Mouse (Mus musculus) embryonic facial prominence, embryonic 12.5 days (tissue): ENCODE measurements at regions not wholly inside any gene's neighbourhood (a gene's known extent, or its start where the extent isn't known, plus 50 kb on each side); places are given as distances from the start of the nearest gene placed in this dataset.

ENCODE experiments used
- ATAC-seq: fragments of 200-750 bp; cut with Nextera tagmentation; 2 replicates; pipeline ENCODE4 v1.8.0; 2017; ENCODE audit not compliant: insufficient number of reproducible peaks, insufficient read depth, low FRiP score, low TSS enrichment
- H3K27ac ChIP-seq: fragments of 300-500 bp; sonication (generic); 2 replicates; pipeline ENCODE4 v1.5.1; 2016; ENCODE audit warnings: mild to moderate bottlenecking
- H3K27me3 ChIP-seq: fragments of 300-500 bp; sonication (generic); 2 replicates; pipeline ENCODE4 v1.6.1; 2016; ENCODE audit warnings: mild to moderate bottlenecking, moderate library complexity
- H3K36me3 ChIP-seq: fragments of 300-500 bp; sonication (generic); 2 replicates; pipeline ENCODE4 v1.6.1; 2016; ENCODE audit warnings: mild to moderate bottlenecking
- H3K4me1 ChIP-seq: fragments of 300-500 bp; sonication (generic); 2 replicates; pipeline ENCODE4 v1.6.1; 2016
- H3K4me2 ChIP-seq: fragments of 300-500 bp; sonication (generic); replicated peaks from 2 replicates; pipeline ENCODE4 v1.6.1; 2016; ENCODE audit warnings: mild to moderate bottlenecking, moderate library complexity
- H3K4me3 ChIP-seq: fragments of 300-500 bp; sonication (generic); 2 replicates; pipeline ENCODE4 v1.5.1; 2016; ENCODE audit warnings: mild to moderate bottlenecking
- H3K9ac ChIP-seq: fragments of 300-500 bp; sonication (generic); 2 replicates; pipeline ENCODE4 v1.6.1; 2016; ENCODE audit warnings: mild to moderate bottlenecking, moderate library complexity
- H3K9me3 ChIP-seq: fragments of 300-500 bp; sonication (generic); 2 replicates; pipeline ENCODE4 v1.6.1; 2016; ENCODE audit warnings: mild to moderate bottlenecking, moderate library complexity
- WGBS: fragments of 180-500 bp; shearing (Covaris S2); methylation state at CpG from one replicate; pipeline ENCODE4 v1.1.7; 2016; 5-methylcytosine and 5-hydroxymethylcytosine counted together

GRCm38 (mm10) chr19:28171836-28172534, 161.0 kb upstream of the Rfx3 start:
- Histone ChIP-seq H3K27ac (no peak overlapping the region), H3K4me1 (no peaks in the 10 kb centered on the region), H3K4me3 (no peak overlapping the region), H3K36me3 (no peaks in the 10 kb centered on the region), H3K9ac (no peak overlapping the region), H3K9me3 (no peaks in the 10 kb centered on the region), H3K4me2 (no peak overlapping the region), H3K27me3 (no peaks in the 10 kb centered on the region)
- no peak for ATAC-seq
- 64% methylated on average over 11 of the region's 11 CpGs for WGBS

GRCm38 (mm10) chr19:28167451-28168165, 156.6 kb upstream of the Rfx3 start:
- Histone ChIP-seq H3K36me3 (no peaks in the 10 kb centered on the region), H3K27me3 (no peaks in the 10 kb centered on the region), H3K9me3 (no peaks in the 10 kb centered on the region), H3K4me1 (no peaks in the 10 kb centered on the region), H3K4me2 (no peak overlapping the region), H3K9ac (no peak overlapping the region), H3K27ac (no peak overlapping the region), H3K4me3 (no peak overlapping the region)
- WGBS, result 76% methylated on average over 12 of the region's 12 CpGs
- no peak for ATAC-seq

- WGBS, result 81% methylated on average over 7 of the region's 7 CpGs
- Histone ChIP-seq H3K4me1 (no peaks in the 10 kb centered on the region), H3K9ac (no peak overlapping the region), H3K4me2 (no peak overlapping the region), H3K9me3 (no peaks in the 10 kb centered on the region), H3K27me3 (no peaks in the 10 kb centered on the region), H3K4me3 (no peak overlapping the region), H3K27ac (no peak overlapping the region), H3K36me3 (no peaks in the 10 kb centered on the region)
- ATAC-seq, result no peak
Observed at GRCm38 (mm10) chr19:28166626-28167025, 155.7 kb upstream of the Rfx3 start.

GRCm38 (mm10) chr19:28165901-28166361, 155.0 kb upstream of the Rfx3 start:
- Histone ChIP-seq H3K27ac (no peak overlapping the region), H3K36me3 (no peaks in the 10 kb centered on the region), H3K27me3 (no peaks in the 10 kb centered on the region), H3K9ac (no peak overlapping the region), H3K4me3 (no peak overlapping the region), H3K4me1 (no peaks in the 10 kb centered on the region), H3K4me2 (peak overlapping the region; percentile 19; the same call in 1 of the 2 replicates), H3K9me3 (no peaks in the 10 kb centered on the region)
- WGBS, result 45% methylated on average over 15 of the region's 15 CpGs
- ATAC-seq, result peak; percentile 75; the same call in 1 of the 2 replicates

- Histone ChIP-seq H3K4me3 (no peak overlapping the region), H3K36me3 (no peaks in the 10 kb centered on the region), H3K4me2 (no peak overlapping the region), H3K4me1 (no peaks in the 10 kb centered on the region), H3K27ac (no peak overlapping the region), H3K9me3 (no peaks in the 10 kb centered on the region), H3K27me3 (no peaks in the 10 kb centered on the region), H3K9ac (no peak overlapping the region)
- WGBS, result 84% methylated on average over 6 of the region's 6 CpGs
- ATAC-seq, result no peak
Observed at GRCm38 (mm10) chr19:28163195-28163594, 152.2 kb upstream of the Rfx3 start.

GRCm38 (mm10) chr19:28160582-28160981, 149.6 kb upstream of the Rfx3 start:
- Histone ChIP-seq H3K4me2 (no peak overlapping the region), H3K36me3 (no peaks in the 10 kb centered on the region), H3K4me1 (no peaks in the 10 kb centered on the region), H3K27ac (no peak overlapping the region), H3K9me3 (no peaks in the 10 kb centered on the region), H3K4me3 (no peak overlapping the region), H3K27me3 (no peaks in the 10 kb centered on the region), H3K9ac (no peak overlapping the region)
- whole genome bisulfite sequencing, result 76% methylated on average over 4 of the region's 4 CpGs
- ATAC-seq, result no peak

GRCm38 (mm10) chr19:28157196-28157595, 146.2 kb upstream of the Rfx3 start:
- Histone ChIP-seq H3K27me3 (no peaks in the 10 kb centered on the region), H3K9ac (no peak overlapping the region), H3K4me2 (no peak overlapping the region), H3K27ac (no peak overlapping the region), H3K36me3 (no peaks in the 10 kb centered on the region), H3K4me3 (no peak overlapping the region), H3K4me1 (no peaks in the 10 kb centered on the region), H3K9me3 (no peaks in the 10 kb centered on the region)
- ATAC-seq, result no peak
- 78% methylated on average over 3 of the region's 3 CpGs for WGBS

- Histone ChIP-seq H3K36me3 (no peaks in the 10 kb centered on the region), H3K27me3 (no peaks in the 10 kb centered on the region), H3K4me3 (no peak overlapping the region), H3K4me1 (no peaks in the 10 kb centered on the region), H3K9ac (no peak overlapping the region), H3K4me2 (no peak overlapping the region), H3K27ac (no peak overlapping the region), H3K9me3 (no peaks in the 10 kb centered on the region)
- ATAC-seq, result no peak
- WGBS, result 82% methylated on average over 10 of the region's 10 CpGs
Observed at GRCm38 (mm10) chr19:28137581-28137980, 126.6 kb upstream of the Rfx3 start.

GRCm38 (mm10) chr19:28134806-28135205, 123.8 kb upstream of the Rfx3 start:
- Histone ChIP-seq H3K4me2 (no peak overlapping the region), H3K9me3 (no peaks in the 10 kb centered on the region), H3K4me3 (no peak overlapping the region), H3K27ac (no peak overlapping the region), H3K27me3 (no peaks in the 10 kb centered on the region), H3K9ac (no peak overlapping the region), H3K36me3 (no peaks in the 10 kb centered on the region), H3K4me1 (no peaks in the 10 kb centered on the region)
- WGBS, result 8% methylated on average over 1 of the region's 1 CpGs
- no peak for ATAC-seq

GRCm38 (mm10) chr19:28111263-28112180, 100.6 kb upstream of the Rfx3 start:
- Histone ChIP-seq H3K27me3 (no peaks in the 10 kb centered on the region), H3K27ac (no peak overlapping the region), H3K36me3 (no peaks in the 10 kb centered on the region), H3K9me3 (no peaks in the 10 kb centered on the region), H3K4me3 (no peak overlapping the region), H3K4me1 (peaks cover 6% of the 10 kb centered on the region; the same call in 1 of the 2 replicates), H3K4me2 (no peak overlapping the region), H3K9ac (no peak overlapping the region)
- WGBS, result 49% methylated on average over 10 of the region's 10 CpGs
- no peak for ATAC-seq

- ATAC-seq, result no peak
- no peak overlapping the region for H3K4me2 ChIP-seq
- no peaks in the 10 kb centered on the region for H3K36me3 ChIP-seq
- H3K9me3 ChIP-seq, result no peaks in the 10 kb centered on the region
- H3K27me3 ChIP-seq, result no peaks in the 10 kb centered on the region
- H3K9ac ChIP-seq, result no peak overlapping the region
- no peak overlapping the region for H3K4me3 ChIP-seq
- 25% methylated on average over 9 of the region's 9 CpGs for WGBS
- no peaks in the 10 kb centered on the region for H3K4me1 ChIP-seq
- H3K27ac ChIP-seq, result no peak overlapping the region
Observed at GRCm38 (mm10) chr19:28095620-28096019, 84.7 kb upstream of the Rfx3 start.
